Mouse (Mus musculus): Measurements from ENCODE around the gene Sgsm1. TPM values are rescaled to one million over a fixed set of nuclear protein-coding genes. Genes with fewer than 3 reads are reported as not detected.

Gene Sgsm1
- polyA plus RNA-seq, 1 experiment from 2014 or later, result 7.7 TPM

- H3K36me3 ChIP-seq (ENCODE audit: control insufficient read depth, insufficient read depth, low read length), result no peaks in the 10 kb centered on the region
- H3K27ac ChIP-seq (replicated peaks; ENCODE audit: low read depth, low read length), result no peak overlapping the region
- H3K4me2 ChIP-seq (ENCODE audit: low read depth, severe bottlenecking), result no peak overlapping the region
- no peak overlapping the region for H3K4me3 ChIP-seq (ENCODE audit: low read depth, low read length)
- no peak overlapping the region for H3K9ac ChIP-seq (ENCODE audit: low read length)
- WGBS, result 79% methylated on average over 3 of the region's 3 CpGs
- H3K27me3 ChIP-seq (ENCODE audit: control insufficient read depth, insufficient read depth, low read length), result no peaks in the 10 kb centered on the region
- DNase-seq (ENCODE audit: low spot score), result peak; percentile 32
- no peaks in the 10 kb centered on the region for H3K4me1 ChIP-seq (ENCODE audit: control insufficient read depth, insufficient read depth, low read length)
- no peak for ATAC-seq (ENCODE audit: insufficient number of reproducible peaks, low FRiP score, low TSS enrichment, low read depth)
- no peaks in the 10 kb centered on the region for H3K9me3 ChIP-seq (ENCODE audit: control insufficient read depth, low read length)
These were observed 40.5 kb downstream of the Sgsm1 start for GRCm38 (mm10) chr5:113270043-113270442.

GRCm38 (mm10) chr5:113268246-113268645, 42.3 kb downstream of the Sgsm1 start:
- Histone ChIP-seq H3K4me3 (ENCODE audit: low read depth, low read length) (no peak overlapping the region), H3K9ac (ENCODE audit: low read length) (no peak overlapping the region), H3K27ac (replicated peaks; ENCODE audit: low read depth, low read length) (no peak overlapping the region), H3K9me3 (ENCODE audit: control insufficient read depth, low read length) (no peaks in the 10 kb centered on the region), H3K36me3 (ENCODE audit: control insufficient read depth, insufficient read depth, low read length) (no peaks in the 10 kb centered on the region), H3K27me3 (ENCODE audit: control insufficient read depth, insufficient read depth, low read length) (no peaks in the 10 kb centered on the region), H3K4me2 (ENCODE audit: low read depth, severe bottlenecking) (no peak overlapping the region), H3K4me1 (ENCODE audit: control insufficient read depth, insufficient read depth, low read length) (no peaks in the 10 kb centered on the region)
- no peak for ATAC-seq (ENCODE audit: insufficient number of reproducible peaks, low FRiP score, low TSS enrichment, low read depth)
- no peak for DNase-seq (ENCODE audit: low spot score)

DNA sequence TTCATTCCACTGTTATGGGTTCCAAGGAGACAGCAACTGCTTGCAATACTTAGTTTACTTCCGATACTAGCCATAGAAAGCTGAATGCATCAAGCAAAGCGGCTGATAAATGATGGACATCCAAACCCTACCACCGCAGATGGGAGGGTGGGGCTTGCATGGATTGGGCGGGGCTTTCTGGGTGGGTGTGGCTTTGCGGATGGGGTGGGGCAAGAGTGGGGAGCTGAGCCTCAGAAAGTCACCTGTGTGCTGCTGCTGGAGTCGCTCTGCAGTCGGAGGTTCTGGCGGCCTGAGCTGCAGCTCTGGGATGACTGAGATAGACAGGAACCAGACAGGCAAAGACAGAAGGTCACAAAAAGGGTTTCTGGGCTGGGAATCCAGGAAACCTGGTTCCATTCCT, 44.9 kb downstream of the Sgsm1 start:
- Histone ChIP-seq H3K4me2 (ENCODE audit: low read depth, severe bottlenecking) (no peak overlapping the region), H3K9me3 (ENCODE audit: control insufficient read depth, low read length) (no peaks in the 10 kb centered on the region), H3K36me3 (ENCODE audit: control insufficient read depth, insufficient read depth, low read length) (no peaks in the 10 kb centered on the region), H3K9ac (ENCODE audit: low read length) (no peak overlapping the region), H3K4me3 (ENCODE audit: low read depth, low read length) (no peak overlapping the region), H3K27me3 (ENCODE audit: control insufficient read depth, insufficient read depth, low read length) (no peaks in the 10 kb centered on the region), H3K4me1 (ENCODE audit: control insufficient read depth, insufficient read depth, low read length) (no peaks in the 10 kb centered on the region), H3K27ac (replicated peaks; ENCODE audit: low read depth, low read length) (no peak overlapping the region)
- WGBS, result 76% methylated on average over 8 of the region's 8 CpGs
- DNase-seq (ENCODE audit: low spot score), result no peak
- no peak for ATAC-seq (ENCODE audit: insufficient number of reproducible peaks, low FRiP score, low TSS enrichment, low read depth)

DNA sequence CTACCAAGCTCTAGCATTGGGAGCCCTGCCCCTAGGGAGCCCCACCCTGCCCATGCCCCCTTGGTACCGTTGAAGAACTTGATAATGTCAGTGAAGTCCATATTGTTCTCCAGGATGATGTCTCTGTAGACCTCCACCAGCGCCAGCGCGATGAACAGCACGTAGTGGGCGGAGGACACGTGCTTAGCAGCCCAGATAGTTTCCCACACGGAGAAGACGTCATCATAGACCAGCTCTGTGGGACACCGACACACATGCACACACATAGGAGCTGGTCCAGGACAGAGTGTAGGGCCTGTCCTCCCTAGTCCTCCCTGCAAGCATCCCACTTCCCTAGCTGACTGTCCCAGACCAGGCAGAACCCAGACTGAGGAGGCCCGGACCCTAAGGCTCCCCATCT, 59.8 kb downstream of the Sgsm1 start:
- no peaks in the 10 kb centered on the region for H3K27me3 ChIP-seq (ENCODE audit: control insufficient read depth, insufficient read depth, low read length)
- no peaks in the 10 kb centered on the region for H3K36me3 ChIP-seq (ENCODE audit: control insufficient read depth, insufficient read depth, low read length)
- WGBS, result 95% methylated on average over 11 of the region's 11 CpGs
- DNase-seq (ENCODE audit: low spot score) (no peak), ATAC-seq (ENCODE audit: insufficient number of reproducible peaks, low FRiP score, low TSS enrichment, low read depth) (no peak)
- no peaks in the 10 kb centered on the region for H3K4me1 ChIP-seq (ENCODE audit: control insufficient read depth, insufficient read depth, low read length)
- H3K4me2 ChIP-seq (ENCODE audit: low read depth, severe bottlenecking), result no peak overlapping the region
- no peak overlapping the region for H3K27ac ChIP-seq (replicated peaks; ENCODE audit: low read depth, low read length)
- H3K9me3 ChIP-seq (ENCODE audit: control insufficient read depth, low read length), result no peaks in the 10 kb centered on the region
- H3K9ac ChIP-seq (ENCODE audit: low read length), result no peak overlapping the region
- H3K4me3 ChIP-seq (ENCODE audit: low read depth, low read length), result no peak overlapping the region

GRCm38 (mm10) chr5:113249263-113249930, 61.2 kb downstream of the Sgsm1 start:
- no peaks in the 10 kb centered on the region for H3K36me3 ChIP-seq (ENCODE audit: control insufficient read depth, insufficient read depth, low read length)
- DNase-seq (ENCODE audit: low spot score) (no peak), ATAC-seq (ENCODE audit: insufficient number of reproducible peaks, low FRiP score, low TSS enrichment, low read depth) (no peak)
- no peak overlapping the region for H3K9ac ChIP-seq (ENCODE audit: low read length)
- 85% methylated on average over 8 of the region's 8 CpGs for WGBS
- no peak overlapping the region for H3K4me3 ChIP-seq (ENCODE audit: low read depth, low read length)
- no peaks in the 10 kb centered on the region for H3K9me3 ChIP-seq (ENCODE audit: control insufficient read depth, low read length)
- no peak overlapping the region for H3K4me2 ChIP-seq (ENCODE audit: low read depth, severe bottlenecking)
- H3K27ac ChIP-seq (replicated peaks; ENCODE audit: low read depth, low read length), result no peak overlapping the region
- no peaks in the 10 kb centered on the region for H3K4me1 ChIP-seq (ENCODE audit: control insufficient read depth, insufficient read depth, low read length)
- no peaks in the 10 kb centered on the region for H3K27me3 ChIP-seq (ENCODE audit: control insufficient read depth, insufficient read depth, low read length)

DNA sequence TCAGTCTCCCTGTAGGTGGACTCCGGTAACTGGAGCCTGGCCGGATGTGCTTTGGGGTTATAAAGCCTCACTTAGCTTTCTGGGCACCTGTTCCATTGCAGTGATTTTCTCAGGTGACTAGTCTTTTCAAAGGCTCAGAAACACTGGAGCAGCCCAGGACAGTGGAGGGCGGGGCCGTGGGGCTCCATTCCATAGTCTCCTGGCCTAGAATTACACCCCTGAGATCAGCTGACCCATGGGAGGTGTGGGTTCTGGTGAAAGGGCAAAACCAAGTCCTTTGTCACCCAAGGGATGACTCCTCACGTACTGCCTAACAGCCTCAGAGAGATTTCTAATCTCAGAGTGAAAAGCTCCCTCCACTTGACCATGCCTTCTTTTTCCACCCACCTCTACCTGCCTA, 80.4 kb downstream of the Sgsm1 start:
- 81% methylated on average over 5 of the region's 5 CpGs for WGBS
- no peak overlapping the region for H3K9ac ChIP-seq (ENCODE audit: low read length)
- DNase-seq (ENCODE audit: low spot score) (no peak), ATAC-seq (ENCODE audit: insufficient number of reproducible peaks, low FRiP score, low TSS enrichment, low read depth) (no peak)
- peaks cover 7% of the 10 kb centered on the region; the same call in 1 of the 2 replicates for H3K4me1 ChIP-seq (ENCODE audit: control insufficient read depth, insufficient read depth, low read length)
- no peak overlapping the region for H3K27ac ChIP-seq (replicated peaks; ENCODE audit: low read depth, low read length)
- H3K36me3 ChIP-seq (ENCODE audit: control insufficient read depth, insufficient read depth, low read length), result no peaks in the 10 kb centered on the region
- H3K27me3 ChIP-seq (ENCODE audit: control insufficient read depth, insufficient read depth, low read length), result no peaks in the 10 kb centered on the region
- H3K9me3 ChIP-seq (ENCODE audit: control insufficient read depth, low read length), result no peaks in the 10 kb centered on the region
- H3K4me2 ChIP-seq (ENCODE audit: low read depth, severe bottlenecking), result no peak overlapping the region
- H3K4me3 ChIP-seq (ENCODE audit: low read depth, low read length), result no peak overlapping the region

DNA sequence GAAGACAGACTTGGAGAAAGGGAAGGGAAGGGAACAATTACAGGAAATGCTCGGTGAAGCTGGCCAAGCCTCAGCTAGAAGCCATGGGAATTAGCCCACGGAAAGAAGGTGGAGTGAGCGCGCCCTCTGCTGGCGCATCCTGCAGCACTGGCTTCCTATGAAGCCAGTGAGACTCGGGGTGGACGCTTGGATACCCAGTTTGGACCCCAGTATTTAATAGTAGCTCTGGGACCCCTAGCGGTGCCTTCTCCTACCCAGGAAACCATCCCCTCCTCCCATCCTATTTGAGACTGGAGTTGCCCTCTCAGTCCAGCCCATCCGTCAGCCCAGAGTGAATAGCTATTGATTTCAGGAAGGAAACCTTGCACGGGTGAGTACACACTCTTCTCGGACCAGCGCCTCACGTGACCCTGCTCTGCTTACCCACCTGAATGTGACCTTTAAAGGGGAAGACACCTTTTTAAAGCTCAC, 83.9 kb downstream of the Sgsm1 start, which contains the start of gene Tmem211:
Gene Tmem211 (plus strand): TSS at position 278 of the 471 bp plus-strand sequence.
- 0 out of 2 replicates have a peak, but pooled peaks have one; percentile 36 for ATAC-seq (ENCODE audit: insufficient number of reproducible peaks, low FRiP score, low TSS enrichment, low read depth)
- Histone ChIP-seq H3K9me3 (ENCODE audit: control insufficient read depth, low read length) (no peaks in the 10 kb centered on the region), H3K4me1 (ENCODE audit: control insufficient read depth, insufficient read depth, low read length) (peaks cover 10% of the 10 kb centered on the region; the same call in 1 of the 2 replicates), H3K4me2 (ENCODE audit: low read depth, severe bottlenecking) (peak within 1 kb of the TSS; percentile 34), H3K4me3 (ENCODE audit: low read depth, low read length) (peak within 1 kb of the TSS; percentile 11; the same call in 1 of the 2 replicates), H3K27ac (replicated peaks; ENCODE audit: low read depth, low read length) (no peak within 1 kb of the TSS), H3K36me3 (ENCODE audit: control insufficient read depth, insufficient read depth, low read length) (no peaks in the 10 kb centered on the region), H3K27me3 (ENCODE audit: control insufficient read depth, insufficient read depth, low read length) (no peaks in the 10 kb centered on the region), H3K9ac (ENCODE audit: low read length) (no peak within 1 kb of the TSS; the same call in 1 of the 2 replicates)
- WGBS, result under 1% methylated on average over 13 of the region's 13 CpGs
- peak; percentile 94 for DNase-seq (ENCODE audit: low spot score)

DNA sequence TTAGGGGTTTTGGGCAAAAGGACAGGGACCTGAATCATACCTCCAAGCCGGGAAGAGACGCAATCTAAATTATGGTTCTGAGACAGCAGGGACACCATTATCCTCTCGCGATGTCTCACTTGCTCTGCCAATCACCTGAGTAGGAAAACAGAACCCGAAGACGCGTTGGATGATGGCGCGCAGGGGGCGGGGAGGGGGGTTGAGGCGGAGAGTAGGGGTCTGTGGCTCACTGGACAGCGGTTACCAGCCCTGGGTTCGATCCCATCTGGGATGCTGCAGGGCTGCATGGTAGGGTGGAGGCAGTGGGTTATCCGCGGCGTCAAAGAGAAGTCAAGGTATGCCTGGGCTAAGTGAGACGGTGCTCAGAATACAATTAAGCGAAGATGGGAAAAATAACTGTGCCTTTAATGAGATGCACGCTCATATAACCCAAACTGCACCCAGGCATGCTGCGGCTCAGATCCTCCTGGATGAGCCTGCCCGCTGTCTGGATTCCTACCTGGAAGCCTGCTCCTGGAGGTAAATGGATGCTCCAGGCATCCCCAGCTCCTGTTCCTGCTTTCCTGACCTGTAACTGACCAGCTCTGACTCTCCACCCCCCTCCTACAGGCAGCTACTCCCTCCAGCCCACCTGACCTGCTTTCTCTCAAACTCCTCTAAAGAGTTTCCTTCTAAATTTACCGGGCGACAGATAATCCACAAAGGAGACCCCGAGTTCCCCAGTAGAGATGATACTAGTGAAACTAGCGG, 84.7 kb downstream of the Sgsm1 start:
- peaks cover 10% of the 10 kb centered on the region; the same call in 1 of the 2 replicates for H3K4me1 ChIP-seq (ENCODE audit: control insufficient read depth, insufficient read depth, low read length)
- WGBS, result 17% methylated on average over 25 of the region's 25 CpGs
- peak; percentile 52; the same call in 1 of the 2 replicates for ATAC-seq (ENCODE audit: insufficient number of reproducible peaks, low FRiP score, low TSS enrichment, low read depth)
- H3K4me2 ChIP-seq (ENCODE audit: low read depth, severe bottlenecking), result peak overlapping the region; percentile 21
- no peak overlapping the region; the same call in 1 of the 2 replicates for H3K9ac ChIP-seq (ENCODE audit: low read length)
- H3K4me3 ChIP-seq (ENCODE audit: low read depth, low read length), result no peak overlapping the region
- H3K27me3 ChIP-seq (ENCODE audit: control insufficient read depth, insufficient read depth, low read length), result peaks cover 4% of the 10 kb centered on the region
- H3K27ac ChIP-seq (replicated peaks; ENCODE audit: low read depth, low read length), result no peak overlapping the region
- H3K36me3 ChIP-seq (ENCODE audit: control insufficient read depth, insufficient read depth, low read length), result no peaks in the 10 kb centered on the region
- H3K9me3 ChIP-seq (ENCODE audit: control insufficient read depth, low read length), result no peaks in the 10 kb centered on the region
- DNase-seq (ENCODE audit: low spot score), result no peak
